Mouse (Mus musculus) left cerebral cortex, adult 18-20 months (tissue): ENCODE measurements around the gene Mpc1. TPM values are rescaled to one million over a fixed set of nuclear protein-coding genes. Genes with fewer than 3 reads are reported as not detected.

Experiments
- DNase-seq, 2 experiments: peaks; one replicate each; pipeline ENCODE4 v3.0.0; 2021 to 2022; ENCODE audit warnings: low spot score in 2 of 2, mixed read lengths in 1 of 2
- long read RNA-seq, 2 experiments: library from polyadenylated mRNA; stranded (forward); transcript quantifications; one replicate each; pipeline ENCODE4 v2.0.0; 2021
- total RNA-seq, 2 experiments: library from RNA; stranded (reverse); gene quantifications; 2 replicates each; pipeline ENCODE4 v1.2.3; 2021

Gene Mpc1
- total RNA-seq = 100 to 1,000 TPM; 161 to 169 TPM
- long read RNA-seq, experiment 1, transcript Mpc1-202 (5 exons, 555 nt) = major isoform, 8 of 168 reads
- long read RNA-seq, experiment 1, partial matches to known transcripts = 0 of 168 reads
- long read RNA-seq, experiment 1, other reads (novel, unspliced or antisense) = 160 of 168 reads
- long read RNA-seq, experiment 2, transcript Mpc1-202 (5 exons, 555 nt) = major isoform, 6 of 174 reads
- long read RNA-seq, experiment 2, partial matches to known transcripts = 0 of 174 reads
- long read RNA-seq, experiment 2, other reads (novel, unspliced or antisense) = 168 of 174 reads

DNA sequence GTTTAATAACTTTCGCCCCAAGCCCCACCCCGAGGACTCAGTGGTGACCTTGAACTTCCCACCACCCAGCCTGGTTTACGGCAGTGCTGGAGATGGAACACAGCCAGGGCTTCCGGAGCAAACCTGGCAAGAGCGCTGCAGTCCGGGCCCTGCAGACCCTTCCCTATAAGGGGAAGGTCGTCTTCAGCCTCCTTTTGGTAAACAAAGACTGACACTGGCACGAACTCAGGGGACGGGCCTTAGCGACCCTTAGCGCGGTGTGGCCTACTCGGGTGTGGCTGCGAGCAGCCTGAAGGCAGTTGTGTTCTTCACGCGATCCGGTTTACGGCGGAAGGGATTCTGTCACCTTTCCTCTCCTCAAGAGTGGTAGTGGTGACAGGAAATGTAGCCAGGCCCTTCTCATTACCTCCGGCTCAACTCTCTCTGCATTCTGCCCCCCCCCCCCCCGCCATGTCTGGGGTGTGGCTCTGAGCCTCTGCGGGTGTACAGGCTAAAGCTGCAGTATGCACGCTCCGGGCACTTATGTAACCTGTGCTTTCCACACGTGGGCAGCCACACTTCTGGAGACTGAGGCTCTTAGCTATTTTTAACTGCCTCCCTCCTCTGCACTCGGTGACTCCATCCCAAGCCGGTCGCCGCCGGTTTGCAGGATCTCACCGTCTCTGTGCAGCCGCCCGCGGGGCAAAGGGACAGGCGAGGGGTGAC is at the start of gene Mpc1:
TSS of gene Mpc1 (plus strand) at position 84 of the 705 bp plus-strand sequence.
- DNase-seq = peak; percentile 89 to 94

DNA sequence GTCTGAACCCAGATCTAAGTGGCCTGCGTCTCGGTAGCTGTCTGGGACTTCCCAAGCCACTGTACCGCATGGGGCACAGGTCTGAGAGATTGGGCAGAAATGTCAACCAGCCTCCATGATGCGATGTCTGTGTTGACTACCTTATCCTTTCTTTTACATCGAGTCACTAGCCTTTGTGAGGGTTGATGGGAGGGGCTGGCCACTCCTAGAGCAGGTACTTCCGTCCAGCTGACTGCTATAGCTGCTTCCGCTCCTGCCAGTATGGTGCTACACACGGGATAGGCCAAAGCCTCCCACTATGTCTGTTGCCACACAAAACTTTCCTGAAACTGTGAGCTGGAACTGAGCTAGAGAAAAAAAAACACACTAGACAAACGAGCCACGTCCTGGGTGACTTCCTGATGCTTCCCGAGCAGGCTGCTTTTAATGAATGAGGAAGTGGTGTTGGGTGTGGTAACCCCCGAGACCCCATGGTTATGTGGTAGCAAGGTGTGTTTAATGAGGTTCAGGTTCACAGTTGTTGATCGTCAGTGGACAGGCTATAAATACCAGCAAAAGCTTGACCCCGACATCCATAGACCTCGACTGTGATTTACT is 49.0 kb upstream of the Mpc1 start:
- DNase-seq = no peak

DNA sequence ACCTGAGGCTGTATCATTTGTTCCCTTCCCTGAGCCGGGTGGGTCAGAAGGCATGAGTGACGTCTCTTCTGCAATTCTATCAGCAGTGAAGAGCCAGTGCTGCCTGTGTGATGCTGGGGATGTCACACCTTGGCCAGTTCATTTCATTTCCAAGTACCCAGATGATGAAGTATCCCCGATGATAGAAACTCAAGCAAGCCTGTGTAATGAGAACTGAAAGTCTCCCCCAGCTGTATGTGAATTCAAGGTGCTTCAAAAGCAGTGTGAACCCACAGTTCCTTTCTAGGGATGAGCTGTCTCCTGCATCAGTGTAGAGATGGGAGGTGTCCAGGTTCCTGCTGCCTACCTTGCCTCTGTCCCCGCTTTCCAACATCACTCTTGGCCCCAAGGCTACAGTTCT is 48.2 kb upstream of the Mpc1 start:
- no peak for DNase-seq

GRCm38 (mm10) chr17:8235743-8236142 is 47.0 kb upstream of the Mpc1 start, which contains the start of gene Ccr6:
Gene Ccr6 (plus strand): TSS chr17:8236043.
- no peak for DNase-seq

DNA sequence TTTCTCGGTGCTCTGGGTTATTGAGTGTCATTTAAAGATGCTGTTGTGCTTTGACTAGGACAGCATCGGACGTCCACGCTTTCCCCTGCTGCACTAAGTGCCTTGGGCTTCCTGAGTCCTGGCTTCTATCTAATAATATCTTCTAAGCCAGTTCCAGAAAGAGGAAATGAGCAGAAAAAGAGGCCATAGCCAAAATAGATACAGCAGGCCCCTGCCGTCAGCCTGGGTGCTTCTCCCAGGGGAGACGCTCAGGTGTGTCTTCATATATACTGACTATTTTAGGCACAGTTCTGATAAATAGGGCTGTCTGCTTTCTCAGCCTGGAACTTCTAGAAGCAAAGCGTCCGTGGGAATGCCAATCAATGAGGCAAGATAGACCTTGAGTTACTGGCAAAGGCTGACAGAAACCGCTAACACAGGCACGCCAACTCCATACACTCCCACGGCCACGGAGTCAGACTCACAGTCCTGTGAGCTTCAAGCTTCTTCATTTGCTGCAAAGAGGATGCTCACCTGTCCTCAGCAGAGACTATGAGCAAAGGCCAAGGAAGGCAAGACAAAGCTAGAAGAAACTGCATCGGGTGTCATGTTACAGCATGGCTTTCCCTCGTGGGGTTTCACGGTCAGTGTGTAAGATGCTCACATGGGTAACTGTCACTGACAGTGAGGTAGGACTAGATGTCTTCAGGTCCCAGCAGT is 44.5 kb upstream of the Mpc1 start:
- DNase-seq = peak in 1 of 2 experiments; percentile 13

- no peak for DNase-seq
Measured at GRCm38 (mm10) chr17:8239561-8239960, 43.1 kb upstream of the Mpc1 start.

- DNase-seq = no peak
Measured at GRCm38 (mm10) chr17:8240517-8240916, 42.2 kb upstream of the Mpc1 start.

DNA sequence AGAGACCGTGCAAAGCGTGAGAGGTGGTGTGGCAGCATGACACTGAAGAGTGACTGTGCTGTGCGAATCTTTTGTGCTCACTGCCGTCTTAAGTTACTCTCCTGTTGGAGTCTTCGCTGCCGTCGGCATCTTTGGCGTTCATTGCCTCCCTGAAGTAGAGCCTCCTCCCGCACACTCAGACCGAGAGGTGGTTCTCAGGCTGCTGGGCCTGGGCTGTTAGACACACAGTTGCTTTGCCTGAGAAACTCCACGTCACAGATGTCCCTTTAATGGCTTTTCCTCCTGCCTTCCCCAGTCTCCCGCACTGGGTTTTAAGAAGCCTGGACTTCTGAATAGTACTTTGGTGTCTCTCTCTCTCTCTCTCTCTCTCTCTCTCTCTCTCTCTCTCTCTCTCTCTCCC is 41.1 kb upstream of the Mpc1 start:
- no peak for DNase-seq

DNA sequence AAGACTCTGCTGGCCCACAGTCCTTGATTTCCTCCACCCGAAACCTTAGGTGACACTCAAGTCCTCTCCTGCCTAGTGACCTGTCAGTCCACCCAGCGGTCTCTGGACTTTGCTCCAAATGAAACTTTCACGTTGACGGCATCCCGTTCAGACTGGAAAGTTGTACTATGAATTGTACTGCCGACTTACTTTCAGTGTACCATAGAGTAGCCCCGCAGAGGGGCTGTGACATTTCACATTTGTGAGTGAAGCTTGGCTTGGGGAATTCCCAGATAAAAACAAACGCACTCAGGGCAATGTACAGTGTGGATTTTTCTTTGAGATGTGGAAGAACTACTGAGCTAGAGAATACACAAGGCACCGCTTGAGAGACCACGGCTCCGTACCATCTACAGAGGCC is 40.5 kb upstream of the Mpc1 start:
- DNase-seq = no peak

DNA sequence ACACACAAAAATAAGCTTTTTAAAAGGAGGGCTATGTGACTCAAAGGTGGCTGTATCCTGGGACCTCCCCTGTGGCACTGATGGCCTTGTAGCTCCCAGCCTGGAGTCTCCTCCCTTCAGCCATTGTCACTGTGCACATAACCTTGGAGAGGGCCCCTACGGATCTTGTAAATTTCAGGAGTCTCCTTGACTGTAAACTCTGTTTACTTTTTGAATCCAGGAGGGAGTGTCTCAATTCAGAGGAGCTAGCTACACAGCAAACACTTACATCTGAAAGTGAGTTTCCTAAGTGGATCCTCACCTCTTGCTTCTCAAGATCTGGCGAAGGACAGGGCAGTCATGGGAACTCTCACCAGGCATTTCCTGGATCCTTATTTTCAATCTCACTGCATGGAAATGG is 38.6 kb upstream of the Mpc1 start:
- no peak for DNase-seq

GRCm38 (mm10) chr17:8246102-8246754 is 36.5 kb upstream of the Mpc1 start:
- no peak for DNase-seq

GRCm38 (mm10) chr17:8251704-8252103 is 31.0 kb upstream of the Mpc1 start:
- DNase-seq = no peak

DNA sequence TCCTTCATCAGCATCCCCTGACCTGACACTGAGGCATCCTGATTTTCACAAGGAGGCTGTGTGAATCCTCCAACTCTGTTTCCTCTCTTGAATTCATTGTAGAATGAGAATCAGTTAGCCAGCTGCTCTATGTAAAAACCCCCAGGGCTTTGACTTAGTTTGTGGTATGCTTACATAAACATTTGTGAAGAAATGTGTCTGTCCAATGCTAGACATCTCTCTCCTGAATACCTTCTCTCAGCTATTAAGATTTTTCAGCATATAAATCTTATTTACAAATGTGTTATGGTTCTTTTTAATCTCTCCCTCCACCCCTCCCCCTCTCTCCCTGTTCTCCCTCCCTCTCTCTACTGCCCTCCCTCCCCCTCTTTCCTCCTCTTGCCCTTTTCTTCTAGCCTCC is 28.4 kb upstream of the Mpc1 start:
- no peak for DNase-seq

GRCm38 (mm10) chr17:8254914-8255313 is 27.8 kb upstream of the Mpc1 start:
- DNase-seq = no peak

DNA sequence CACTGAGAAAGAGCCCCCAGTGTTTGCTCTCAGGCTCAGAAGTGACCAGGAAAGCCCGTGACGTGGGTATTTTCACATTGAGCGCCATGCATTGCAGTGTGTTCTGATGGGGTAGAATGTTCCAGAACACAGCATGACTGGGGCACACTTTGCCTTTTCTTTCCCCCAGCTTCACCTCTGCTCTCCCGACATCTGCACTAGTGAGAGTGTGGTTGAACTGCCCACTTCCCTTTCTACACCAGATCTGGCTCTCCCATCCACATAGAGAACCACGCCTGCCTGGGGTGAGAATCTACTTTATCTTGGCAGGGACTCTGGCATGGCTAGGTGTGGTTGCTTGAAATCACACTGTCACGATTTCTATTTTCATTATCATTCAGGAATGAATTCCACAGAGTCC is 27.1 kb upstream of the Mpc1 start:
- no peak for DNase-seq

GRCm38 (mm10) chr17:8256982-8257381 is 25.7 kb upstream of the Mpc1 start:
- DNase-seq = peak in 1 of 2 experiments; percentile 20

DNA sequence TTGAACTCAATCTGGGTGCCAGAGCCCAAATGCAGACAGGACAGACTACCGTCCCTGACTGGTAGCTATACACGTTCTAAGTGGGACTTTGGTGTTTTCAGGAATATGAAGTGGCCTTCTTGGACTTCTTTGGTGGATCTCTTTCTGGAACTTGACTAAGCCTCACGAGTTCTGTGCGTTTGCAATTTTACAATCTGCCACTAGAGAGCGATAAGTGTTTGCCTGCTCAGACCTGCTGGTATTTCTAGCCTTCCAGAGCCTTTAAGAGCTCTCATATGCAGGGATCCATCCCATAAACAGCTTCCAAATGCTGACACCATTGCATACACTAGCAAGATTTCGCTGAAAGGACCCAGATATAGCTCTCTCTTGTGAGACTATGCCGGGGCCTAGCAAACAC is 18.1 kb upstream of the Mpc1 start:
- DNase-seq = peak; percentile 55 to 57

DNA sequence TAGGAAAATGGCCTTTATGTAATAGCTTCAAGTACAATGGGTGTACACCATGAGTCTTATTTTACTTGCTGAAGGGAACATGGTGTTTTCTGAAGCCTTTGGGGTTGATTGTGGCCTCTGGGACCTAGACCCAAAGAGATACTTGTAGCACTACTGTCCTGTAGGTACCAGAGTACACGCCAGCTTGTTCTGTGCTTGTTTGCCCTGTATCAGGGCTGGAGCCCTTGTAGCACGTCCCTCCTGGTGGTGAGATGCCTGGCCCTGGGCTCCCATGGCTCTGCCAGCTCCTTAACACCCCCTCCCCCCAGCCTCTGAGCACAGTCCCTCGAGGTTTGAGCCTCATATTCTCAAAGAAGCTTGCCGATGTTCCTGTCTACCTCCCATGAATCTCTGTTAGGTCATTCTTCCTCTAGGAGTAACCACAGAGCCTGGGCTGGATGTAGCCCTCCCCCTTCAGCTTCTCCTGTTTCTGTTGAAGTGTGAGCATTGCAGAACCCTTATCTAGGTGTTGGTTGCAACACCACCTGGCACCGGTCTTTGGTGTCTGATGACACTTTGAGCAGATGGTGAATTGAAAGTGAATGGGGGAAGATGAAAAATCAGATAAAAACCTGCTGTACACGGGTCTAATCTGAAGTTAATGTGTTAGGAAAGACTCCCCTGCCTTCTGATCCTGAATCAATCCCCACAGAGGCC is 10.5 kb upstream of the Mpc1 start:
- DNase-seq = no peak

DNA sequence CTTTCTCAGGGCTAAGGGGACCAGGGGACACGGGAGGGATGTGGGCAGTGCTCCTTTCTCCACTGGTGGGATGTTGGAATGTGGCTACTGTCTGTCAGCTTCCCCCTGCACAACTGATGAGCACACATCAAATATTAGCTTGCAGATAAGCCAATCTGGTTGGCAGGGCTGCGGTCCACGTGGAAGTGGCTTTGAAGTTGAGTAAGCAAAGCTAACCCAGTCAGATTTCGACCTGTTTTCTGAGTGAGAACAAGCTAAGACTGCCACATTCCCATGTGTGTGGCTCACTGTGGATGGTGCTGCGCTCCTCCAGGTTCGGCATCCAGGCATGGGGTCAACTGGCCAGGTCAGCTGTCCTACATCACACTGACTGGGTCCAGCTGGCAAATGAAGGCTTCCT is 9.8 kb upstream of the Mpc1 start:
- no peak for DNase-seq

GRCm38 (mm10) chr17:8276071-8276470 is 6.6 kb upstream of the Mpc1 start:
- DNase-seq = no peak

DNA sequence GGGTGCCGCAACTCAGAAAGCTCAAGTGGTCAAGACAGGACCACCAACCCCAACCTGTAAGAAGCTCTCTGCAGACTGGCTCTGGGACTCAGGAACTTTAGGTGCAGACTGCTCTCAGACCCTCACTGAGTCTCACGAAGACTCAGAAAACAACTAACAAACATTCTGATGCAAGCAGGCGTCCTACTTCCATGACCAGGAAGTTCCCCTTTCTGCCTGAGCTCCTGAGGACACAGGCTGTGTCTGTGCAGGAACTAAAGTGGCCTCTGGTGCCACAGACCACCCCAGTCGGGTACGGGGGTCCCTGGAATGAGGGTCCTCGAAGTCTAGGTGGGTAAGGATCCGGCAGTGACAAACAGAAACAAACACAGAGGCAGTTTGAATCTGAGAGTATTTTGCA is 6.0 kb upstream of the Mpc1 start:
- DNase-seq = no peak
